Mouse (Mus musculus): ENCODE measurements at regions not wholly inside any gene's neighbourhood (a gene's known extent, or its start where the extent isn't known, plus 50 kb on each side); places are given as distances from the start of the nearest gene placed in this dataset.

DNA sequence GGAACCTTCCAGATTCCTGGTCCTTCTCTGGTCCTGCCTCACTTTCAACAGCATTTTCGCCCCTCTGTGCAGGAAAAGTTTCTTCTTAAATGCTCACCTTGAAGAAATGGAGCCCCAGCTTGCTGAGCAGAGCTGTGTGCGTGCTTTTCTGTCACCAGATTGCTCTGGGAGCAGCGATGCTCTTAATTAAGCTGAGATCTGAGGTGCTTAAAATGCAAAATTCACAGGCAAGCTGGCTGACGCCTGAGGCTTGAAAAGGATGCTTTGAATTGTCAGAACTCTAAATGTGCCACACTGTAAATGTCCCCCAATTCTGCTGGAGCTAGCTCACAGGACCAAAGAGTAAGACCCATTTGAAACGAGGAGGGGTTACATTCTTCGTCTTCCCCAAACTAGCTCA, 73.6 kb upstream of the Gm11042 start:
- H3K27ac ChIP-seq (ENCODE audit: insufficient read depth, low read depth, low read length, poor library complexity, severe bottlenecking): no peak overlapping the region
- H3K9me3 ChIP-seq (ENCODE audit: control insufficient read depth, insufficient read depth, low read depth, low read length): no peaks in the 10 kb centered on the region
- TF ChIP-seq ZC3H11A (IDR thresholded peaks at IDR 0.05; ENCODE audit: borderline replicate concordance, low read depth, low read length) (no peak), HCFC1 (IDR thresholded peaks at IDR 0.05; ENCODE audit: borderline replicate concordance, insufficient read depth, low read length) (no peak), ZNF384 (IDR thresholded peaks at IDR 0.05; ENCODE audit: low read depth, low read length) (no peak), CHD2 (IDR thresholded peaks at IDR 0.05; ENCODE audit: low read depth, low read length) (no peak), MAFK (IDR thresholded peaks at IDR 0.05; ENCODE audit: insufficient read depth, low read depth, low read length) (no peak)
- no peaks in the 10 kb centered on the region for H3K36me3 ChIP-seq (ENCODE audit: control insufficient read depth, insufficient read depth, low read length, poor library complexity, severe bottlenecking)
- no peaks in the 10 kb centered on the region for H3K4me1 ChIP-seq (ENCODE audit: control insufficient read depth in 2 of 2, insufficient read depth in 2 of 2, low read length in 2 of 2, poor library complexity in 1 of 2)
- H3K4me3 ChIP-seq (ENCODE audit: insufficient read depth in 1 of 2, low read depth in 1 of 2, low read length in 2 of 2, poor library complexity in 1 of 2, severe bottlenecking in 1 of 2): no peak overlapping the region
- no peak overlapping the region for H3K9ac ChIP-seq (ENCODE audit: insufficient read depth, low read depth, low read length, poor library complexity, severe bottlenecking)
- in situ Hi-C loops (cut with MboI; ENCODE audit: low sequenced_read_pairs in 2 of 2, unreplicated experiment in 2 of 2): no loop called here
- DNase-seq (ENCODE audit: low read depth, low spot score): no peak

Data from ES-E14 (cell line).